Mouse (Mus musculus) MEL (cell line): ENCODE measurements around the gene Sgpl1.

Source experiments
- CTCF ChIP-seq, 3 experiments: IDR thresholded peaks in 2 of 3; conservative IDR thresholded peaks in 1 of 3; 2 replicates each; pipeline ENCODE4 v1.5.1; 2011 to 2012; ENCODE audit warnings: low read length in 3 of 3, low read depth in 2 of 3, mild to moderate bottlenecking in 2 of 3, improper control_type of control experiment in 1 of 3, inconsistent platforms in 1 of 3, mixed read lengths in 1 of 3, moderate library complexity in 1 of 3; ENCODE audit not compliant: control insufficient read depth in 1 of 3, insufficient read depth in 1 of 3, poor library complexity in 1 of 3, severe bottlenecking in 1 of 3
- E2F4 ChIP-seq: IDR thresholded peaks from 2 replicates; pipeline ENCODE4 v1.6.1; 2011; ENCODE audit warnings: low read depth, low read length, improper control_type of control experiment, borderline replicate concordance
- MAFK ChIP-seq: IDR thresholded peaks from 2 replicates; pipeline ENCODE4 v1.6.1; 2011; ENCODE audit warnings: low read depth, mild to moderate bottlenecking, low read length, improper control_type of control experiment, borderline replicate concordance

DNA sequence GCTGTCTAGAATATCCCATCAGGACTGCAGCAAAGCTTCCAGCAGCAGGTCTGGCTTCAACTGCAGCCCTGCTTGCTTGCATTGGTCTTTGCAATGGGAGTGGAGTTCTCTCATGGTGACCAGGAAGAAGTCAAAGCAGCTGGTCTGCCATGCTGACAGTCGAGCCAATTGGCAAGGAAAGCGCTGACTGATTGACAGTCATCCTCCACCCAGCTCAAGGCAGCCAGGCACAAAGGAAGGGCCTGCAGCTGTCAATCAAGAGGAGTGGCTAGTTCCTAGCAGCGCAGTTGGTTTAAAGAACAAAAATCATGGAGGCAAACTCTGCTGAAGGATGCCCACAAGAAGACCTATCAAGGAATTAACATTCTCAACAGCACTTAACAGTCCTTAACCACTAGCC, 61.0 kb downstream of the Sgpl1 start:
- TF ChIP-seq E2F4 (no peak), CTCF (IDR thresholded peaks at IDR 0.05 in 2 of 3, conservative IDR thresholded peaks at IDR 0.05 in 1 of 3; ENCODE audit: control insufficient read depth in 1 of 3, insufficient read depth in 1 of 3, low read depth in 2 of 3, low read length in 3 of 3, poor library complexity in 1 of 3, severe bottlenecking in 1 of 3) (no peak), MAFK (no peak)
